Mouse (Mus musculus): ENCODE measurements around the gene 1810009A15Rik. TPM values are rescaled to one million over a fixed set of nuclear protein-coding genes. Genes with fewer than 3 reads are reported as not detected.

The 1810009A15Rik gene
- polyA plus RNA-seq, 1 experiment from 2014 or later: 103 TPM

Small RNA genes within 50 kb of the gene (microRNA-seq; reads per million reads assigned to microRNA genes)
- not detected for gene Mir5136

Other genes with a start within 250 kb of the 1810009A15Rik start
- 0.05 TPM in 2 replicates for gene Chrm1, start 225.1 kb upstream of the 1810009A15Rik start, polyA plus RNA-seq (2014; fragmentation: Nextera tagmentation; extraction: Ambion mirVana)
- gene Slc3a2, start 165.5 kb upstream of the 1810009A15Rik start, polyA plus RNA-seq (2014; fragmentation: Nextera tagmentation; extraction: Ambion mirVana): 132 and 135 TPM in 2 replicates
- 87.8 and 92.8 TPM in 2 replicates for gene Wdr74, start 153.0 kb upstream of the 1810009A15Rik start, polyA plus RNA-seq (2014; fragmentation: Nextera tagmentation; extraction: Ambion mirVana)
- gene 1700092M07Rik, start 148.1 kb upstream of the 1810009A15Rik start, polyA plus RNA-seq (2014; fragmentation: Nextera tagmentation; extraction: Ambion mirVana): 1.4 and 2.1 TPM in 2 replicates
- 97.6 and 103 TPM in 2 replicates for gene Stx5a, start 147.4 kb upstream of the 1810009A15Rik start, polyA plus RNA-seq (2014; fragmentation: Nextera tagmentation; extraction: Ambion mirVana)
- 243 and 245 TPM in 2 replicates for gene Nxf1, start 131.8 kb upstream of the 1810009A15Rik start, polyA plus RNA-seq (2014; fragmentation: Nextera tagmentation; extraction: Ambion mirVana)
- gene Tmem223, start 117.9 kb upstream of the 1810009A15Rik start, polyA plus RNA-seq (2014; fragmentation: Nextera tagmentation; extraction: Ambion mirVana): 181 and 195 TPM in 2 replicates
- 41.8 and 46.7 TPM in 2 replicates for gene Tmem179b, start 114.4 kb upstream of the 1810009A15Rik start, polyA plus RNA-seq (2014; fragmentation: Nextera tagmentation; extraction: Ambion mirVana)
- gene Taf6l, start 102.4 kb upstream of the 1810009A15Rik start, polyA plus RNA-seq (2014; fragmentation: Nextera tagmentation; extraction: Ambion mirVana): 20.7 and 22.4 TPM in 2 replicates
- gene Polr2g, start 90.3 kb upstream of the 1810009A15Rik start, polyA plus RNA-seq (2014; fragmentation: Nextera tagmentation; extraction: Ambion mirVana): 172 and 182 TPM in 2 replicates
- gene Zbtb3, start 86.3 kb upstream of the 1810009A15Rik start, polyA plus RNA-seq (2014; fragmentation: Nextera tagmentation; extraction: Ambion mirVana): 6.6 and 7.2 TPM in 2 replicates
- 50.6 and 51.6 TPM in 2 replicates for gene Ttc9c, start 69.5 kb upstream of the 1810009A15Rik start, polyA plus RNA-seq (2014; fragmentation: Nextera tagmentation; extraction: Ambion mirVana)
- 5.7 and 6.1 TPM in 2 replicates for gene Hnrnpul2, start 68.8 kb upstream of the 1810009A15Rik start, polyA plus RNA-seq (2014; fragmentation: Nextera tagmentation; extraction: Ambion mirVana)
- gene AC129217.1, start 59.1 kb upstream of the 1810009A15Rik start, polyA plus RNA-seq (2014; fragmentation: Nextera tagmentation; extraction: Ambion mirVana): 0.57 TPM in 1 of 2 replicates, not detected in the other
- 54.1 and 55.3 TPM in 2 replicates for gene Bscl2, start 51.4 kb upstream of the 1810009A15Rik start, polyA plus RNA-seq (2014; fragmentation: Nextera tagmentation; extraction: Ambion mirVana)
- 137 and 151 TPM in 2 replicates for gene Gng3, start 49.7 kb upstream of the 1810009A15Rik start, polyA plus RNA-seq (2014; fragmentation: Nextera tagmentation; extraction: Ambion mirVana)
- gene Lrrn4cl, start 38.1 kb upstream of the 1810009A15Rik start, polyA plus RNA-seq (2014; fragmentation: Nextera tagmentation; extraction: Ambion mirVana): 0.32 and 0.44 TPM in 2 replicates
- 182 and 186 TPM in 2 replicates for gene Ubxn1, start 17.4 kb upstream of the 1810009A15Rik start, polyA plus RNA-seq (2014; fragmentation: Nextera tagmentation; extraction: Ambion mirVana)
- 52.9 and 55.0 TPM in 2 replicates for gene Uqcc3, start 7.9 kb upstream of the 1810009A15Rik start, polyA plus RNA-seq (2014; fragmentation: Nextera tagmentation; extraction: Ambion mirVana)
- gene Lbhd1, start 5.1 kb upstream of the 1810009A15Rik start, polyA plus RNA-seq (2014; fragmentation: Nextera tagmentation; extraction: Ambion mirVana): 93.5 and 93.8 TPM in 2 replicates
- gene Gm49403, start 4.9 kb upstream of the 1810009A15Rik start, polyA plus RNA-seq (2014; fragmentation: Nextera tagmentation; extraction: Ambion mirVana): not detected in 2 replicates
- gene Gm49416, start 73 bp downstream of the 1810009A15Rik start, polyA plus RNA-seq (2014; fragmentation: Nextera tagmentation; extraction: Ambion mirVana): not detected in 2 replicates
- 40.8 and 49.9 TPM in 2 replicates for gene Ints5, start 4.2 kb downstream of the 1810009A15Rik start, polyA plus RNA-seq (2014; fragmentation: Nextera tagmentation; extraction: Ambion mirVana)
- 116 and 128 TPM in 2 replicates for gene Ganab, start 9.2 kb downstream of the 1810009A15Rik start, polyA plus RNA-seq (2014; fragmentation: Nextera tagmentation; extraction: Ambion mirVana)
- gene B3gat3, start 31.5 kb downstream of the 1810009A15Rik start, polyA plus RNA-seq (2014; fragmentation: Nextera tagmentation; extraction: Ambion mirVana): 50.6 and 59.0 TPM in 2 replicates
- gene Rom1, start 40.5 kb downstream of the 1810009A15Rik start, polyA plus RNA-seq (2014; fragmentation: Nextera tagmentation; extraction: Ambion mirVana): 0.88 and 1.2 TPM in 2 replicates
- gene Eml3, start 40.7 kb downstream of the 1810009A15Rik start, polyA plus RNA-seq (2014; fragmentation: Nextera tagmentation; extraction: Ambion mirVana): 7.9 and 9.3 TPM in 2 replicates
- gene Mta2, start 53.0 kb downstream of the 1810009A15Rik start, polyA plus RNA-seq (2014; fragmentation: Nextera tagmentation; extraction: Ambion mirVana): 55.6 and 57.5 TPM in 2 replicates
- gene Tut1, start 65.0 kb downstream of the 1810009A15Rik start, polyA plus RNA-seq (2014; fragmentation: Nextera tagmentation; extraction: Ambion mirVana): 30.2 and 36.3 TPM in 2 replicates
- gene Eef1g, start 78.2 kb downstream of the 1810009A15Rik start, polyA plus RNA-seq (2014; fragmentation: Nextera tagmentation; extraction: Ambion mirVana): 468 and 469 TPM in 2 replicates
- gene Ahnak, start 100.4 kb downstream of the 1810009A15Rik start, polyA plus RNA-seq (2014; fragmentation: Nextera tagmentation; extraction: Ambion mirVana): 4.4 and 4.5 TPM in 2 replicates
- gene Scgb1a1, start 199.1 kb downstream of the 1810009A15Rik start, polyA plus RNA-seq (2014; fragmentation: Nextera tagmentation; extraction: Ambion mirVana): not detected in 2 replicates
- gene Asrgl1, start 246.8 kb downstream of the 1810009A15Rik start, polyA plus RNA-seq (2014; fragmentation: Nextera tagmentation; extraction: Ambion mirVana): 12.2 and 14.5 TPM in 2 replicates

All from neural tube, embryonic 11.5 days (tissue).